Mouse (Mus musculus) kidney, postnatal 4 days (tissue): ENCODE data around the gene Pigt.

ENCODE experiments used
- DNase-seq, 2 experiments: peaks; one replicate each; pipeline ENCODE4 v3.0.0; 2021; ENCODE audit warnings: mixed read lengths in 2 of 2

The Pigt gene

GRCm38 (mm10) chr2:164486258-164487114 is 10.8 kb upstream of the Pigt start:
- peak; percentile 77 to 83 for DNase-seq

GRCm38 (mm10) chr2:164487115-164487527 is 10.2 kb upstream of the Pigt start:
- DNase-seq, result peak in 1 of 2 experiments; percentile 21

- DNase-seq, result no peak
These were observed 9.5 kb upstream of the Pigt start for GRCm38 (mm10) chr2:164487812-164488211.

GRCm38 (mm10) chr2:164494126-164494525 is 3.2 kb upstream of the Pigt start:
- DNase-seq, result no peak

- no peak for DNase-seq
These were observed 989 bp upstream of the Pigt start for GRCm38 (mm10) chr2:164496331-164496730.

- no peak for DNase-seq
These were observed 460 bp downstream of the Pigt start for GRCm38 (mm10) chr2:164497691-164498268.

- no peak for DNase-seq
These were observed 2.0 kb downstream of the Pigt start for GRCm38 (mm10) chr2:164499317-164499716.

- no peak for DNase-seq
These were observed 3.2 kb downstream of the Pigt start for GRCm38 (mm10) chr2:164500511-164500910.

- DNase-seq, result no peak
These were observed 7.6 kb downstream of the Pigt start for GRCm38 (mm10) chr2:164504919-164505318.

GRCm38 (mm10) chr2:164505619-164506347 is 8.5 kb downstream of the Pigt start:
- DNase-seq, result no peak

GRCm38 (mm10) chr2:164507811-164508210 is 10.5 kb downstream of the Pigt start:
- DNase-seq, result no peak

GRCm38 (mm10) chr2:164510621-164511190 is 13.4 kb downstream of the Pigt start:
- DNase-seq, result peak; percentile 34 to 58

GRCm38 (mm10) chr2:164512121-164512909 is 15.0 kb downstream of the Pigt start:
- DNase-seq, result no peak

- DNase-seq, result peak in 1 of 2 experiments; percentile 43
These were observed 16.1 kb downstream of the Pigt start for GRCm38 (mm10) chr2:164513389-164513788.

GRCm38 (mm10) chr2:164514916-164515315 is 17.6 kb downstream of the Pigt start:
- no peak for DNase-seq

GRCm38 (mm10) chr2:164515897-164516296 is 18.6 kb downstream of the Pigt start:
- no peak for DNase-seq

- DNase-seq, result no peak
These were observed 19.3 kb downstream of the Pigt start for GRCm38 (mm10) chr2:164516592-164516991.

- peak; percentile 63 to 66 for DNase-seq
These were observed 20.3 kb downstream of the Pigt start for GRCm38 (mm10) chr2:164517485-164518221.

GRCm38 (mm10) chr2:164518266-164519170 is 21.2 kb downstream of the Pigt start:
- peak in 1 of 2 experiments; percentile 39 for DNase-seq

- DNase-seq, result no peak
These were observed 21.8 kb downstream of the Pigt start for GRCm38 (mm10) chr2:164519171-164519526.
